Mouse (Mus musculus): Measurements from ENCODE around the gene Nek8.

Nek8 gene

GRCm38 (mm10) chr11:78183884-78184514 is 7.5 kb upstream of the Nek8 start:
- no peak for DNase-seq (ENCODE audit: low spot score in 2 of 2)

- DNase-seq (ENCODE audit: low spot score in 2 of 2): peak; percentile 78 to 79
Observed at GRCm38 (mm10) chr11:78182961-78183844, 6.7 kb upstream of the Nek8 start, which contains the start of gene Rpl23a. Rpl23a (minus strand) TSS chr11:78183584.

DNA sequence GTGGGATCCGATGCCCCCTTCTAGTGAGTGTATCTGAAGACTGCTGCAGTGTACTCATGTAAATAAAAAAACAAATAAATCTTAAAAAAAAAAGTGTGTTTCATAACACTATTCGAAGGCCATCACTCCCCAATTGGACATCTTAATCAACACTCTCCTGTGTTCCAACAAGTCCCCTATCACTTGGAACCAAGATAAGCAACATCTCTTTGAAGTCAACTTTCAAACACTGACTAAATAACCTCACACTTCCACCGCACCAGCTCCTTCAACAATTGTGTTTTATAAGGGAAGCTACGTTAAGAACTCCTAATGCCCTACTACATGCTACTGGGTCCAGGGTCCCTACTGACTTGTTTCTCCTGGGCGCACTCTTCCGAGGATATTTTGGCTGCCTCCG is 6.0 kb upstream of the Nek8 start:
- no peak for DNase-seq (ENCODE audit: low spot score in 2 of 2)

- DNase-seq (ENCODE audit: low spot score in 2 of 2): no peak
Observed at GRCm38 (mm10) chr11:78181830-78182357, 5.4 kb upstream of the Nek8 start.

DNA sequence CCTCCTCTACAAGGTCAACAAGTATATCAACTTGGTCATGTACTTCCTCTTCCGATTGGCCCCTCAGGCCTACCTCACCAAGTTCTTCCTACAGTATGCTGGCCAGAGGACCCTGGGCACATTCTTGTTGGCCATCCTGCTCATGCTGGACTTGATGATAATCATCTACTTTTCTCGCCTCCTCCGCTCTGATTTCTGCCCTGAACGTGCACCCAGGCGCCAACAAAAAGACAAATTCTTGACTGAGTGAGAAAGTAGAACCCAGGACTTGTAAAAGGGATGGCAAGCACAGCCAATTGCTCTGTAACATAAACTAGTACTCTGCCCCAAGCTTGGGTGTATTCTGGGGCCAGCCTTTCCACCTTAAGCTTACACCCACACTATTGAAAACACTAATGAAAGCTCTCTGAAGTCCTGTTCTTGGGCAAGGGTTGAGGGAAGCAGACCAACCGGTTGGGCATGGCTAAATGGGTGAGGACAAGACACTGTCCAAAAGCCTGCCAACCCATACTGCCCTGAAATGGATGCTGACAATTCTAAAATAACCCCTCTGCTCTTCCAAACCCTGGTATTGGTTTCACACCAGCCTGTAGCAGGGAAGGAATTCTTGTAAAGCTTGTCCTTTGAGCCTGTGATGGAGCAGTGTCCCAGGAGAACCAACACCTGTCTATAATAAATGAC is 3.7 kb upstream of the Nek8 start:
- DNase-seq (ENCODE audit: low spot score in 2 of 2): no peak

DNA sequence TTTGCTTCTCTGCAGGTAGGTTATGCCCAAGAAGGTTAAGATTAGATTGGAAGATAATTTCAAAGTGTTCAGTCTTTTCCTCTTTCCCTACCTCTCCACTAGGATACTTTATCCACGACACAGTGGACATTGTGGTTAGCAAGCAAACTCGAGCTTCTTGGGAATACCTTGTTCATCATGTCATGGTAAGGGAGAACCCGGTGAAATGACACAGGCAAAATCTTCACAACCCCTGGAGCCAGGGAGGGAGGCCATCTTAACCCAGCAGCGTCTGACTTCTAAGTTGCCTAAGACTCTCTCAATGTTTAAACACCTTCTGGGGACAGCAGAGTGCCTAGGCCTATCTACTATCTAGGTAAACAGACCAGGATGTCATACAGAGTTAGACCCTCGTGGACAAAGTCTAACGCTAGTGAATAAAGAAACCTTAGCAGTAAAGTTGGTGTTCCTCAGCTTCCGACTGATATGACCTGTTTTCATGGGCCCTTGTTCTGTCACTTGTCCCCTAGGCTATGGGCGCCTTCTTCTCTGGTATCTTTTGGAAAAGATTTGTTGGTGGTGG is 3.0 kb upstream of the Nek8 start:
- no peak for DNase-seq (ENCODE audit: low spot score in 2 of 2)

- DNase-seq (ENCODE audit: low spot score in 2 of 2): no peak
Observed at GRCm38 (mm10) chr11:78178859-78179437, 2.5 kb upstream of the Nek8 start.

- peak; percentile 92 to 94 for DNase-seq (ENCODE audit: low spot score in 2 of 2)
Observed at GRCm38 (mm10) chr11:78177903-78178858, 1.7 kb upstream of the Nek8 start.

- no peak for DNase-seq (ENCODE audit: low spot score in 2 of 2)
Observed at GRCm38 (mm10) chr11:78177437-78177836, 962 bp upstream of the Nek8 start.

- DNase-seq (ENCODE audit: low spot score in 2 of 2): no peak
Observed at GRCm38 (mm10) chr11:78176905-78177331, 443 bp upstream of the Nek8 start.

DNA sequence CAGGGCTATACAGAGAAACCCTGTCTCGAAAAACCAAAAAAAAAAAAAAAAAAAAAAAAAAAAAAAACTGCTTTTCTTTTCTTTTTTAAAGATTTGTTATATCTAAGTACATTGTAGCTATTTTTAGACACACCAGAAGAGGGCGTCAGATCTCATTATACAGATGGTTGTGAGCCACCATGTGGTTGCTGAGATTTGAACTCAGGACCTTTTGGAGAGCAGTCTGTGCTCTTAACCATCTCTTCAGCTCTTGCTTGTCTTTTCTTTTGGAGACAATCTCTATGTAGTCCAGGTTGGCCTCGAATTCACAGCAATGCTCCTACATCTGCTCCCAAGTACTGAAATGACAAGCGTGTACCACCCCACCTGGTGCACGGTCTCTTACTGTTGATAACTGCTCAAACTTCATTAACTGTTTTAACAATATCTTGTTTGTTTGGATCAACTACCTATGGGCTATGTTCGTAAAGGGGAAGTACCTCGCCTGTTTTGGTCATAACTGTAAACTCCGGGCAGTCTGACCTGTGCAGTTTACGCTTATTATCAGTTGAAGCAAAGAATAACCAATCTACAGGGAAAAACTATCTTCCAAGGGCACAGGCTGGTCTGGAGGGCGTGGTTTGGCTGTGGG is 589 bp downstream of the Nek8 start:
- no peak for DNase-seq (ENCODE audit: low spot score in 2 of 2)

- DNase-seq (ENCODE audit: low spot score in 2 of 2): no peak
Observed at GRCm38 (mm10) chr11:78174506-78174905, 2.0 kb downstream of the Nek8 start.

- DNase-seq (ENCODE audit: low spot score in 2 of 2): no peak
Observed at GRCm38 (mm10) chr11:78172748-78173383, 3.6 kb downstream of the Nek8 start.

DNA sequence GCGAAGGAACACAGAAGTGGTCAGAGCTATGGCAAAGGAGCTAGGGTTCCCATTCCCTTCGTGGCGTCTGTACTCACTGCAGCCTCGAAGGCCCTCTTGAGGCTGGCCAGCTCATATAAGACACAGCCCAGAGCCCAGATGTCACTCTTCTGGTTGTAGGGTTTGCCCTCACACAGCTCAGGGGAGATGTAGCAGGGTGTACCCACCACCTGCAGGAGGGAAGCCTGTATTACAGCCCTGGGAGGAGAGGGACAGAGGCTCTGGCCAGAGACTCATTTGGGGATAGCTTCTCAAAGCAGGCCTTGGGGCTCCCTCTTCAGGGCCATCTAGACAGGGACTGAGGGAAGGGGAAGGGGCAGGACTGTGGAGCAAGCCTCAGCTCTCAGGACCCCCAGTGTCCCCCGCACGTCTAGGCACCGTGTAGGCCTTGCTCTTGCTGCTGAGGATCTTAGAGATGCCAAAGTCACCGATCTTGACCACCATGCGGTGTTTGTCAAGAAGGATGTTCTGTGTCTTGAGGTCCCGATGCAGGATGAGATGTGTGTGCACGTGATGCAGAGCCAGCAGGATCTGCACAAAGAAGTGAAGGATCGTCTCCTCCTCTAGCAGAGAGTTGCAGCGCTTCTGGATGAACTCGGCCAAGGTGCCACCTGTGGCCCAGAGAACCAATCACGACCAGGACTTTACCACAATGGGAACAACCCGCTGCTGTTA is 4.3 kb downstream of the Nek8 start:
- DNase-seq (ENCODE audit: low spot score in 2 of 2): no peak

DNA sequence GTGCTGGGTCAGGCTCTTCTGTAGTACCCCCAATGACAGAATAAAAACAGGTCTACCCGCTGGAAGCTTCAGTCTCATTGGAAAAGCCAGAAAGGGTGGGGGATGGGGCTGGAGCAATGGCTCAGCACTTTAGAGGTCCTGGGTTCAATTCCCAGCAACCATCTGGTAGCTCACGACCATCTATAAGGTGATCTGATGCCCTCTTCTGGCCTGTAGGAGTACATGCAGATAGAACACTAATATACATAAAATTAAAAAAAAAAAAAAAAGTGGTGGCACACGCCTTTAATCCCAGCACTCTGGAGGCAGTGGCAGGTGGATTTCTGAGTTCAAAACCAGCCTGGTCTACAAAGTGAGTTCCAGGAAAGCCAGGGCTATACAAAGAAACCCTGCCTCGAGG is 5.1 kb downstream of the Nek8 start:
- DNase-seq (ENCODE audit: low spot score in 2 of 2): no peak

DNA sequence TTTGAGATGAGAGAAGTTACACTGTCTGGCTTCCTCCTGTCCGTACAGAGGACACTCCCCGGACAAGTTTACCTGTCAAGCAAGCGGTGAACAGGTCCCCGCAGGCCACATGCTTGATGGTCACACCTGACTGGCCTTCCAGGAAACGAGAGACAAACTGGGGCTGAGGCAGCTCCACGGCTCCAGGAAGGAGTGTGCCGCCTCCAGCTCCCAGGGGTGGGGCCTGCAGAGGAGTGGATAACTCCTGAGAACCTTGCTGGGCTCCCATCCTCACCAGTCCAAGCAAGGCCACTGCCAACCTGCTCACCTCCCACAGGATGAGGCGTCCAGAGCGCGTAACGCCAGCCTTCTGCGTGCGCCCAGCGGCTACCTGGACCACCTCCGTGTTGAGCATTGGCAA is 6.2 kb downstream of the Nek8 start:
- no peak for DNase-seq (ENCODE audit: low spot score in 2 of 2)

- DNase-seq (ENCODE audit: low spot score in 2 of 2): no peak
Observed at GRCm38 (mm10) chr11:78168541-78169468, 7.7 kb downstream of the Nek8 start.
